Mouse (Mus musculus): ENCODE results near the gene Hist2h3b.
"Not testable (repeated sequence)": the region's sequence is repeated elsewhere in the genome, so short reads cannot be mapped to it uniquely, and the experiment has no call there.

GRCm38 (mm10) chr3:96290727-96291126 lies 22.3 kb downstream of the Hist2h3b start:
- not testable (repeated sequence) for TF ChIP-seq CTCF (IDR thresholded peaks at IDR 0.05; ENCODE audit: control insufficient read depth, insufficient read depth, insufficient read length); MYOD1 (IDR thresholded peaks at IDR 0.05; ENCODE audit: control insufficient read depth, insufficient read length, low read depth); USF1 (IDR thresholded peaks at IDR 0.05; ENCODE audit: low read depth); CEBPB (IDR thresholded peaks at IDR 0.05; ENCODE audit: low read depth); MYOG (IDR thresholded peaks at IDR 0.05; ENCODE audit: control insufficient read depth, extremely low read depth, insufficient read length); MAX (IDR thresholded peaks at IDR 0.05)
